Mouse (Mus musculus): ENCODE measurements around the gene Zbtb7a.

- TF ChIP-seq CTCF (IDR thresholded peaks at IDR 0.05; ENCODE audit: low read depth) (no peak), EP300 (IDR thresholded peaks at IDR 0.05; ENCODE audit: low read depth) (no peak)
These were observed 6.6 kb downstream of the Zbtb7a start for GRCm38 (mm10) chr10:81141455-81142210.

Data from heart, postnatal 0 days (tissue).